Mouse (Mus musculus) cerebellum, postnatal 10 days (tissue): Measurements from ENCODE around the gene Nup107.

Experiments
- DNase-seq, 2 experiments: peaks; one replicate each; pipeline ENCODE4 v3.0.0; 2021; ENCODE audit warnings: mixed read lengths in 2 of 2

Nup107 gene

GRCm38 (mm10) chr10:117792141-117793091, at the start of gene Nup107:
Gene Nup107, minus strand, starts transcription at chr10:117792705.
- peak; percentile 100 for DNase-seq

DNA sequence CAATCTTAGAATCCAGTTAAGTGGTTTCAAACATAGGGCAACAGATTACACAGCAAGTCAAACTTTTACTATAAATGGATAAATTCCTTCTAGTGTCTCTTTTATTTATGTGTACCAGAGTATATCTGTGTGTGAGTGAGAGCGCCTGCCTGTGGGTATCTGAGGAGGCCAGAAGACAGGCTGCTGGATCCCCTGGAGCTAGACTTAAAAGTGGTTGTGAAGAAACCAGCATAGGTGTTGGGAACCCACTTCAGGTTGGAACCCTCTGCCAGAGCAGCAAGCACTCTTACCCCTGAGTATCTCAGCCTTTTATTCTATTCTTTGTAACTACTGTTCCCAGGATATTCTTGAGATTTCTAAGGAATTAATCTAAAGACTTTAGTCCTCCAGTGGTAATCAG, 49.3 kb upstream of the Nup107 start:
- no peak for DNase-seq

DNA sequence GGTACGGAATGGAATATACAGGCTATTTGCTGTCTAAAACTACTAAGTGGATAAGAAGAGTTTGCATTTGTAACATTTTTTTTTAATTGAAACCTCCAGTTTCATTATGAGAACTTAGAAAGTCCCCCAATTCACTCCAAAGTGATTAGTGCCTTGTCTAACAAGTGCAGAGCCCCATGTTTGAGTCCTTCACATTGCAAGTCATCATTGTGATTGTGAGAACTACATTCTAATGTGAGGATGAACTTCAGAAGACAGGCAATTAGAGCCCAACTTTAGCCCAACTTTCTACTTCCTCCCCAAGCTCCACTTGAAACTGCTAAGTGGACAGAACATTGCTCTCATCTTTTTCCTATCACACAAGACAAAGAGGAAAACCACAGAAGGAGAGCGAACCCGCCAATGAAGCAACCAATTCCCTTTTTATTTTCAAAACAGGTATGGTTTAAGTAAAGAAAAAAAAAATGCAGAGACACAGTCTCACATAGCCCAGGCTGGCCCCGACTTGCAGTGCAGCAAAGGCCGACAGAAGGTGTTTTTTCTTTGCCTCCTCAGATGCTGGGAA, 48.0 kb upstream of the Nup107 start:
- DNase-seq = no peak

DNA sequence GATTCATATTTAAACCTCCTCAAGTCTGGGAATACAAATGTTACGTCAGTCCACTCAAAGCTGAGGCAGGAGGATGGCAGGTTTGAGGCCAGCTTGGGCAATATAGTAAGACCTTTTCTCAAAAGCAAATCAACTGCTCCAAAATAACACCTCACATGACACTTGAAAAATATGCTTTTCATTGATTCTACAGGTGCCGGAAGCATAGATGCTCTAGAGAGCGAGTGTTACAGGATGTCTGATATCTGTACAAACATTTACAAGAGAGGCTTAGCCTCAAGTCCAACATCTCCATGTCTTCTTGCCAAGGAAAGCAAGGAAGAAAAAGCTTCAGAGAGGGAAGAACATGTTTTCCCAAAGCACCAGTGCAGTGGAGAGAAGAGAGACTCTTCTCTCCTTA, 47.2 kb upstream of the Nup107 start:
- DNase-seq = no peak

DNA sequence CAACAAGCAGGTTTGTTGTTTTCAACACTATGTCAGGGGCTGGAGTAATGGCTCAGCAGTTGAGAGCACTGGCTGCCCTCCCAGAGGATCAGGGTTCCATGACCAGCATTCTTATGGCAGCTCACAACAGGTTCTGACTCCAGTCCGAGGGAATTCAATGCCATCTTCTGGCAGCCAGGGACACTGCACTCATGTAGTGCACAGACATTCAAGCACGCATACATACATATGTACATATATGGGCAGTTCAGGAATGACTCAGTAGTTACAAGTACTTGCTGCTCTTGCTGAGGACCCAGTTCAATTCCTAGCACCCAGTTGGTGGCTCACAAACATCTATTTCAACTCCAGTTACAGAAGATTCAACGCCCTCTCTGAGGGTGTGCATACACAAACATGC, 46.4 kb upstream of the Nup107 start:
- peak; percentile 13 to 27 for DNase-seq

DNA sequence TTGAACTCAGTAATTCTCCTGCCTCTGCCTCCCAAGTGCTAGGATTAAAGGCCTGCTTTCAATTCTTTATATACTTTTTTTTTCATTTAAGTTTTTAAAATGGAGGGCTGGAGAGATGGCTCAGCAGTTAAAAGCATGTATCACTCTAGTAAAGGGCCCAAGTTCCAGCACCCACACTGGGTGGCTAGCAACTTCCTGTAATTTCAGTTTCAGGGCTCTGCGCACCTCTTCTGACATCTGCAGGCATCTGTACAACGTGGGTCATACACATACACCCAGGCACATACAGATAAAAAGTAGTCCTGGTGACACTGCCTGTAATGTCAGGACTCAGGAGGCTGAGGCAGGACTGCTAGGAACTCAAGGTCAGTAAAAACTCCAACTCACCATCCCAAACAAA, 43.8 kb upstream of the Nup107 start:
- DNase-seq = no peak

DNA sequence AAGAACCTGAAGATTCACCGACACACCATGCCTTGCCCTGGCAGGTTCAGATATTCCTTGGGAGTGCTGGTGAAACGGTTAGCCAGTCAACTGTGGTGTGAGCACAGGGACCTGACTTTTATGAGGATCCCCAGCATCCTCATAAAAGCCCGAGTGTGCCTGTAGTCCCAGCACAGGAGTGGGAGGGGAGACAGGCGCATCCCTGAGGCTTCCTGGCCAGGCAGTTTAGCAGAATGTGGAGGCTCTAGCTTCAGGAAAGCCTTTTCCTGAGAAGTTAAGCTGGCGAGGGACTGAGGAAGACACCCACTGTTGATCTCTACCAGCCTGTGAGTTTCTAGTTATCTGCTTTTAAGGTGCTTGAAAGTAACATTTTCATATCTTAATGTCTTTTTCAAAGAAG, 42.9 kb upstream of the Nup107 start:
- DNase-seq = no peak

- no peak for DNase-seq
Observed at GRCm38 (mm10) chr10:117830797-117831196, 38.3 kb upstream of the Nup107 start.

DNA sequence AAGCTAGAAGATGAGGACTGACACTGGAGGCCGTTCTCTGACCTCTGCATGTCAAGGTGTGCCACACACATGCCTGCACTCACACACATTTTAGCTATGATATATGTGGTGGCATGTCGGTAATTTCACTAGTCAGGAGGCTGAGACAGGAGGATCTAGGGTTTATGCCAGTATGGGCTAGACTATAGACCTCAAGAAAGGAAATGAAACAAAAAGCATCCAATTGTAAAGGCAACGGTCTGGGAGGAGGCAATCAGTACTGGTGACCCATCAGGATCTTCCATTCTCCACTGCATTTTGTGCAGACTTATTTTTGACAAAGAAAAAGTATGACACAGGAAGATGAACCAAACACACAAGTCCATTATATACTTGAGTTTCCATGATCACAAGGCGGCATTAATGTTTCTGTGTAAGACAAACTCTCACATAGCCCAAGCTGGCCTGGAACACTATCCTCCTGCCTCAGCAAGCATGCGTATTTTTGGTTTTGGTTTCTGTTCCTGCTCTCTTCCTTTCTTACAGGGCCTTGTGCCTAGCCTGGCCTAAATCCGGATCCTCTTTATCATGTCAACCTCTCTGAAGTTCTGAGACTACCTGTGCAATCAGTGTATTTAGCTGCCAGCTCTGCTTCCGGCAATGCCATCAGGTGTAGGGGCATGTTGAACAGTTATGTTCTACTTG, 37.1 kb upstream of the Nup107 start:
- no peak for DNase-seq

DNA sequence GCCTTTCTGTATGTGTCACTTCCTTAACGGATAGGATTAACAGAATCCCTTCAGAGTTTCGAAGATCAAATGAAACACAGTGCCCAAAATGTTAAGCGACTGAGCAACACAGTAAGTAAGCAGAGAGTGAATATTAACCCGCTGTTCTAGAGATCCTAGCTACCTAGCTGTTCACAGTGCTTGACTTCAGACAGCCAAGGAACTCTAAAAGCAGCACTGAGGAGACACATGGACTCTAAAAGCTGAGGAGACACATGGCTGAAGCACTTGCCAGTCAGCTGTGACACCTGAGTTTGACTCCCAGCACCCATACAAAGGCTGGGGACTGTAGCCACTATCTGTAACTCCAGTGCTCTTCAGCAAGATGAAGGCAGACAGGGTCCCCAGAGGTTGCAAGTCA, 36.5 kb upstream of the Nup107 start:
- no peak for DNase-seq

DNA sequence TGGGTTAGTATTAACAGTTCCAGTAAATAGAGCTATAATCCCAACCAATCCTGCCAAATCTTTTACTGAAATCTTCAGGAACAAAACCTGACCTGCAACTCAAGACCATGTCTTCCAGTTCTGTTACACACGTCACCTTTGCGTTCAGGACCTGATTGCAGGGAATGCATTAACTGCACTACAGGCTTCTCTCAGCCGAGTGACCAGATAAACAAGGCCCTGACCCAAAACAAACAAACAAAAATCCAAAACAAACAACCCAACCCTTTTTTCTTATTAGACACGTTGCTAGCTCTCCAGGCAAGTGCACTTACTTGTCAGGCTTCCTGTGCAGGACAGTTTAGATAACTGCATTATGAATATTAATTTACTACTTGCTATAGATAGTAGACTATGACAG, 36.0 kb upstream of the Nup107 start:
- DNase-seq = no peak

DNA sequence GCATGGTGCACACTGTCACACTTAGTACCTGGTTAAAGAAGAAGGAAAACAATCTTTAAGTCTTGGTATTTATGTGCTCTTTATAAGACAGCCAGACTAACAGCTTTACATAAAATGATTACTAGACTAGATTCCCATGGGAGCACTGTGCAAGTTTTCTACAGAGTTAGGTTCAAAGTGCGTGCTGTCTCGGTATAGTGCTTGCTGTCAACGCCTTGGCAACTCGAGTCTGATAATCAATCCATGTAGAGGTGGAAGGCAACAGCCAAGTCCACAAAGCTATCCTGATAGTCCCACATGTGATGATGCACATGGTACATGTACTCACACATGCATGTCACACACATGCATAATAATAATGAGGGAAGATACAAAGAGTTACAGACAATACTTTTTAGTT, 32.1 kb upstream of the Nup107 start:
- no peak for DNase-seq

GRCm38 (mm10) chr10:117824139-117824538, 31.6 kb upstream of the Nup107 start:
- no peak for DNase-seq

DNA sequence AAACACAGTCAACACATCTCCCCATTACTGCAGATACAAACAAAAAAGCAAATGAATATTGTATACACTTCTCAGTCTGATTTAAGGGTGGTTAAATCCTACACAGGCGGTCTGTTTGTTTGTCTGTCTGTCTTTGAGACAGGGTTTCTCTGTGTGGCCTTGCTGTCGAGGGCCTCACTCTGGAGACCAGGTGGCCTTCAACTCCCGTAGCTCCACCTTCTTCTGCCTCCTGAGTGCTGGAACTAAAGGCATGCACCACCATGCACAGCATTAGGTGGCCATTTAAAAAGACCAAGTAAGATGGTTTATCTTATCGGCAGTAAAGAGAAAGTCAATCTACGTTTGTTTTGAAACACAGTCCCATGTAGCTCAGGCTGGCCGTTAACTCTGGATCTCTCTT, 30.8 kb upstream of the Nup107 start:
- no peak for DNase-seq

DNA sequence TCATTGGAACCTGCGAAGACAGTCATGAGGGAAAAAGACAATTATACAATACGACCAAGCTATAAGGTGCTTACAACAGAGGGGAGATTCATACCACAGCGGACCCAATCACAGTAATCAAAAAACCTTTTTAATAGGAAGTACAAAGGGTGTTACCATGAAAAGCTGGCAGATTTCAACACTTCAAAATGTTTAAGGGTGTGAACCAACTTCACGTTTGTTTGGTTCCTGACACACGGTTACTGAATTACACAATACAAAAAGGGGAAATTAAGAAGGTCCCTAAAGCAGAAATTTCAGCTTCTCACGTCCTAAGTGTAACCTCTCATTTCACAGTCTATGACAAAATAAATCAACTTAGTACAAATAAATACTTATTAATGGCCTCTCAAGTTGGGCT, 26.1 kb upstream of the Nup107 start:
- no peak for DNase-seq

GRCm38 (mm10) chr10:117816721-117817120, 24.2 kb upstream of the Nup107 start:
- no peak for DNase-seq

GRCm38 (mm10) chr10:117812501-117812900, 20.0 kb upstream of the Nup107 start:
- peak in 1 of 2 experiments; percentile 20 for DNase-seq

DNA sequence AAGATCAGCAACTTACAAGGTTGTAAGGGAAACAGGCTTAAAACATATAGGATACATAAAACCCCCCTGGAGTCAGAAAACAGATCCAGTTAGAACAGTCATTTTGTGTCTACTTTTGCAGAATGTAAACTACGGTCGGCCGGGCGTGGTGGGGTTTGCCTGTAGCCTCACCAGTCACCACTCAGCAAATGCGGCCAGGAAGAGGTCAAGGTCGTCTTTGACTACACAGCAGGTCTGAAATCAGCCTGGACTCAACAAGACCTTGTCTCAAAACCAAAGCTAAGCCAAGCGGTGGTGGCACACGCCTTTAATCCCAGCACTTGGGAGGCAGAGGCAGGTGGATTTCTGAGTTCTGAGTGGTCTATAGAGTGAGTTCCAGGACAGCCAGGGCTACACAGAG, 19.1 kb upstream of the Nup107 start:
- no peak for DNase-seq

GRCm38 (mm10) chr10:117810506-117810905, 18.0 kb upstream of the Nup107 start:
- no peak for DNase-seq

GRCm38 (mm10) chr10:117808068-117808467, 15.6 kb upstream of the Nup107 start:
- DNase-seq = no peak

- no peak for DNase-seq
Observed at GRCm38 (mm10) chr10:117805919-117806318, 13.4 kb upstream of the Nup107 start.

DNA sequence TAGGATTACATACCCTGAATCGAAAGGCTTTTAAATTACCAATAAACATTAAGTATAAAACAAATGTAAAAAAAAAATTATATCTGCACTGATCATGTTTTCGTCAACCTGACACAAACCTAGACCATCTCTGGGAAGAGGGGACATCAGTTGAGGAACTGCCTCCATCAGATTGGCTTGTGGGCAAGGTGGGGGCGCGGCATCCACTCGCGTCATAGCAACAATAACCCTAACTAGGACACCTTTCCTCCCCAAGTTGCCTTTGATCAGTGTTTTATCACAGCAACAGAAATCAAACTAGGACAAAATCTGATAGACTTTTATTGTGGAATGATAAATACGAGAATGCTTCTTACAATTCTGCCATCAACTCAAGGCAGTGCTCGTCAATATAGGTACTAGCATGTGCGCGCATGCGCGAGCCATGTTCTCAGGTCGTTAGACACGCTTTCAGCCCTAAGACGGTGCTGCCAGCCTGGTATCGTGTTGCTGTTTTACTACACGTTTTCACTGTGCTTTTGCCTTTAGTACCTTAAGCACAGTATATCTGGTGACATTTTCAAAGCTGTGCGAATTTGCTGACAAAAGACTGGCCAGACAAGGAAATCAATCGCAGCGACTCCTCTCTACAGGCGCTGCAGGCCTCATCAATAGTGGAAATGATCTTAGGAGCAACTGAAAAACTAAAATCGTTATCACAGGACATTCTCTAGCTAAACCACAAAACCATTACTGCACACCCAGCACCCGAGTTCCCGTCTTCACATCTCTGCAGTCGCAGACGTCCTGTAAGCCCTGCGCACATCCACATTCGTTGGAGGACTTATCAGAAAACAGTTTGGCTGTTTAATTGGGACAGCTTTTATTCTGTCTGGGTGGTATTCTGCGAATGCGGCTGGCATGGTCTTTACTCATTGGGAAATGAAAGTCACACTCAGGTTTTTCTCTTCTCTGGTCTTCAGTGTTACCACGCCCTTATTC, 11.7 kb upstream of the Nup107 start:
- DNase-seq = no peak

- no peak for DNase-seq
Observed at GRCm38 (mm10) chr10:117801886-117802285, 9.4 kb upstream of the Nup107 start.
